Mouse (Mus musculus) limb, embryonic 11.5 days (tissue): ENCODE data around the gene Lss. TPM values are rescaled to one million over a fixed set of nuclear protein-coding genes. Genes with fewer than 3 reads are reported as not detected.

ENCODE experiments used
- ATAC-seq: fragments of 200-750 bp; cut with Nextera tagmentation; 2 replicates; pipeline ENCODE4 v1.8.0; 2017; ENCODE audit warnings: low read depth; ENCODE audit not compliant: insufficient number of reproducible peaks, low FRiP score, low TSS enrichment
- DNase-seq: peaks from one replicate; pipeline ENCODE4 v3.0.0-alpha.2; 2015; ENCODE audit warnings: low spot score
- H3K27ac ChIP-seq: fragments of 300-500 bp; sonication (generic); replicated peaks from 2 replicates; pipeline ENCODE4 v1.5.1; 2014; ENCODE audit warnings: low read depth, mild to moderate bottlenecking, low read length
- H3K27me3 ChIP-seq: fragments of 300-500 bp; sonication (generic); 2 replicates; pipeline ENCODE4 v1.6.1; 2014; ENCODE audit warnings: mild to moderate bottlenecking, low read length, mixed read lengths; ENCODE audit not compliant: control insufficient read depth, insufficient read depth
- H3K36me3 ChIP-seq: fragments of 300-500 bp; sonication (generic); 2 replicates; pipeline ENCODE4 v1.6.1; 2014; ENCODE audit warnings: mild to moderate bottlenecking, low read length, moderate library complexity, mixed read lengths; ENCODE audit not compliant: control insufficient read depth, insufficient read depth
- H3K4me1 ChIP-seq: fragments of 300-500 bp; sonication (generic); 2 replicates; pipeline ENCODE4 v1.6.1; 2014; ENCODE audit warnings: low read length, mixed read lengths; ENCODE audit not compliant: control insufficient read depth, insufficient read depth
- H3K4me2 ChIP-seq: fragments of 300-500 bp; sonication (generic); 2 replicates; pipeline ENCODE4 v1.6.1; 2014; ENCODE audit warnings: low read depth, mild to moderate bottlenecking, moderate library complexity; ENCODE audit not compliant: severe bottlenecking
- H3K4me3 ChIP-seq: fragments of 300-500 bp; sonication (generic); 2 replicates; pipeline ENCODE4 v1.5.1; 2014; ENCODE audit warnings: low read depth, low read length
- H3K9ac ChIP-seq: fragments of 300-500 bp; sonication (generic); 2 replicates; pipeline ENCODE4 v1.6.1; 2014; ENCODE audit warnings: mild to moderate bottlenecking, low read length
- H3K9me3 ChIP-seq: fragments of 300-500 bp; sonication (generic); 2 replicates; pipeline ENCODE4 v1.6.1; 2016; ENCODE audit warnings: low read length; ENCODE audit not compliant: control insufficient read depth
- WGBS: fragments of 180-500 bp; shearing (Covaris S2); extraction: QIAGEN DNeasy Blood & Tissue Kit; methylation state at CpG from one replicate; pipeline ENCODE4 v1.1.7; 2014; 5-methylcytosine and 5-hydroxymethylcytosine counted together
- polyA plus RNA-seq: library from polyadenylated mRNA; unstranded; fragments of >200 nt; fragmentation: Nextera tagmentation; extraction: Ambion mirVana; gene quantifications from 2 replicates; pipeline ENCODE4 v1.2.1, GENCODE M21; 2014

Lss gene
- polyA plus RNA-seq, result 32.8 and 38.4 TPM in 2 replicates

GRCm38 (mm10) chr10:76531375-76531774, at the start of gene Lss:
TSS of gene Lss (plus strand) at chr10:76531588.
- Histone ChIP-seq H3K4me3 (peak within 1 kb of the TSS; percentile 72), H3K4me2 (peak within 1 kb of the TSS; percentile 89), H3K9me3 (no peaks in the 10 kb centered on the region), H3K4me1 (0 out of 2 replicates have a peak, but pooled peaks cover 3% of the 10 kb centered on the region), H3K9ac (peak within 1 kb of the TSS; percentile 66), H3K27me3 (no peaks in the 10 kb centered on the region), H3K36me3 (peaks cover 4% of the 10 kb centered on the region), H3K27ac (peak within 1 kb of the TSS; percentile 30; the same call in 1 of the 2 replicates)
- ATAC-seq (peak; percentile 99), DNase-seq (peak; percentile 98)
- WGBS, result under 1% methylated on average over 35 of the region's 37 CpGs

- Histone ChIP-seq H3K9me3 (no peaks in the 10 kb centered on the region), H3K9ac (no peak overlapping the region), H3K4me1 (no peaks in the 10 kb centered on the region), H3K36me3 (peaks cover 36% of the 10 kb centered on the region), H3K27ac (no peak overlapping the region), H3K4me2 (no peak overlapping the region), H3K4me3 (no peak overlapping the region), H3K27me3 (no peaks in the 10 kb centered on the region)
- 94% methylated on average over 2 of the region's 2 CpGs for WGBS
- DNase-seq (no peak), ATAC-seq (no peak)
Measured at GRCm38 (mm10) chr10:76486302-76486701, 45.1 kb upstream of the Lss start.

GRCm38 (mm10) chr10:76488265-76488664, 43.1 kb upstream of the Lss start:
- H3K4me3 ChIP-seq, result no peak overlapping the region
- H3K9ac ChIP-seq, result no peak overlapping the region
- no peaks in the 10 kb centered on the region for H3K4me1 ChIP-seq
- no peak for ATAC-seq
- H3K9me3 ChIP-seq, result no peaks in the 10 kb centered on the region
- 88% methylated on average over 8 of the region's 8 CpGs for WGBS
- H3K36me3 ChIP-seq, result peaks cover 32% of the 10 kb centered on the region
- no peak for DNase-seq
- no peaks in the 10 kb centered on the region for H3K27me3 ChIP-seq
- no peak overlapping the region for H3K27ac ChIP-seq
- H3K4me2 ChIP-seq, result no peak overlapping the region

DNA sequence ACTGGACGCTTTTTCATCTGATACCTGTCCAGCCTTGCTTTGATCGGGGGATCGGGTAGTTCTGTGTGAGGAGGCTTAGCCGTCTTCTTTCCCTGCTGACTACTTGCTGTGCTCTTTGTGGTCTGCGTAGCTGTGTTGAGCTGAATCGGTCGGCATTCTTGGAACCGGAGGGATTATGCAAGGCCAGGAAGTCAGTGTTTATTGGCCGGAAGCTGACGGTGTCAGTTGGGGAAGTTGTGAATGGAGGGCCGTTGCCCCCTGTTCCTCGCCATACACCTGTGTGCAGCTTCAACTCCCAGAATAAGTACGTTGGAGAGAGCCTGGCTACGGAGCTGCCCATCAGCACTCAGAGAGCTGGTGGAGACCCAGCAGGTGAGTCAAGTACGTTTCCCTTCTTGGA, 42.2 kb upstream of the Lss start:
- WGBS, result 93% methylated on average over 15 of the region's 15 CpGs
- H3K36me3 ChIP-seq, result peaks cover 30% of the 10 kb centered on the region
- no peak overlapping the region for H3K4me2 ChIP-seq
- H3K4me1 ChIP-seq, result no peaks in the 10 kb centered on the region
- H3K9me3 ChIP-seq, result no peaks in the 10 kb centered on the region
- H3K4me3 ChIP-seq, result no peak overlapping the region
- H3K27me3 ChIP-seq, result no peaks in the 10 kb centered on the region
- no peak overlapping the region for H3K27ac ChIP-seq
- no peak for ATAC-seq
- DNase-seq, result no peak
- H3K9ac ChIP-seq, result no peak overlapping the region

- 86% methylated on average over 1 of the region's 1 CpGs for WGBS
- ATAC-seq, result no peak
Measured at GRCm38 (mm10) chr10:76493527-76493926, 37.9 kb upstream of the Lss start.

DNA sequence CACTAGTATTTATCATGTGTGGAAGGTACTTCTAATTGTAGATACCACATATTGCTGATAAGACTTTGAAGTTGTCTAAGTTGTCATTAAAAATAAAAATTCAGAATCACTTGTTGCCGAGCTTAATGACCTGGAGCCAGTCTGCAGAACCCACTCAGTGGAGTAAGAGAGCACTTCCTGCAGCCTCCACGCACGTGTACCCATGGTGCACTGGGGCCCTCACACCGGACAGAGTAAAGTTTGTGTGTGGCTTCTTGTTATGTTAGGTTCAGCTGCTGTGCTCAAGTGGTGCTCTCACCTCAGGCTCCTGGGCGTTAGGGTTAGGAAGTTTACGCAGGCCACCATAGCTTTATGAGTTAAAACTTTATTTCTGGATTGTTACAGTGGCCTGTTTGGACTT, 35.9 kb upstream of the Lss start:
- ATAC-seq (no peak), DNase-seq (no peak)
- no peaks in the 10 kb centered on the region for H3K9me3 ChIP-seq
- no peak overlapping the region for H3K9ac ChIP-seq
- H3K4me2 ChIP-seq, result no peak overlapping the region
- H3K36me3 ChIP-seq, result peaks cover 29% of the 10 kb centered on the region
- H3K4me1 ChIP-seq, result no peaks in the 10 kb centered on the region
- no peaks in the 10 kb centered on the region for H3K27me3 ChIP-seq
- no peak overlapping the region for H3K4me3 ChIP-seq
- H3K27ac ChIP-seq, result no peak overlapping the region
- 90% methylated on average over 6 of the region's 6 CpGs for WGBS

More at GRCm38 (mm10) chr10:76493527-76493926, 37.9 kb upstream of the Lss start:
- no peak for DNase-seq
- Histone ChIP-seq H3K4me2 (no peak overlapping the region), H3K36me3 (peaks cover 24% of the 10 kb centered on the region), H3K9ac (no peak overlapping the region), H3K4me1 (no peaks in the 10 kb centered on the region), H3K27ac (no peak overlapping the region), H3K4me3 (no peak overlapping the region), H3K9me3 (no peaks in the 10 kb centered on the region), H3K27me3 (no peaks in the 10 kb centered on the region)

- no peak for DNase-seq
- H3K4me3 ChIP-seq, result no peak overlapping the region
- H3K9me3 ChIP-seq, result no peaks in the 10 kb centered on the region
- no peak for ATAC-seq
- no peak overlapping the region for H3K27ac ChIP-seq
- H3K9ac ChIP-seq, result no peak overlapping the region
- 90% methylated on average over 7 of the region's 7 CpGs for WGBS
- H3K4me2 ChIP-seq, result no peak overlapping the region
- H3K27me3 ChIP-seq, result no peaks in the 10 kb centered on the region
- peaks cover 25% of the 10 kb centered on the region for H3K36me3 ChIP-seq
- no peaks in the 10 kb centered on the region for H3K4me1 ChIP-seq
Measured at GRCm38 (mm10) chr10:76496366-76496765, 35.0 kb upstream of the Lss start.

DNA sequence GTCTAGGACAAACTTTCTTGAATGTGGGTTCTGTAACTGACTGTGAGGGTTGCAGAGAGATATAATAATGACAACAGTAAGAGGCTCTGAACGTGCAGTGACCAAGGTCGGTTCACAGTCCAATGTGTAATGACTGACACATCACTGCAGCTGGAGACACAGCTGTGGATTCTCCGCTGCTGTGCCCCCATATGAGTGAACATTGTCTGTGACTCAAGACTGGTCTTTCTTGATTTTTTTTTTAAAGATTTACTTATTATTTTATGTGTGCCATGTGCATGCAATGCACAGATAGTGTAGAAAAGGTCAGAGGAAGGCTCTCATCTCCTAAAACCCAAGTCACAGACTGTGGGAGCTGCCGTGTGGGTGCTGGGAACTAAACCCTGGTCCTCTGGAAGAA, 33.9 kb upstream of the Lss start:
- no peak overlapping the region for H3K9ac ChIP-seq
- no peaks in the 10 kb centered on the region for H3K9me3 ChIP-seq
- no peaks in the 10 kb centered on the region for H3K4me1 ChIP-seq
- peaks cover 34% of the 10 kb centered on the region for H3K36me3 ChIP-seq
- DNase-seq (no peak), ATAC-seq (no peak)
- no peak overlapping the region for H3K4me2 ChIP-seq
- H3K27ac ChIP-seq, result no peak overlapping the region
- no peak overlapping the region for H3K4me3 ChIP-seq
- 92% methylated on average over 4 of the region's 4 CpGs for WGBS
- H3K27me3 ChIP-seq, result no peaks in the 10 kb centered on the region

DNA sequence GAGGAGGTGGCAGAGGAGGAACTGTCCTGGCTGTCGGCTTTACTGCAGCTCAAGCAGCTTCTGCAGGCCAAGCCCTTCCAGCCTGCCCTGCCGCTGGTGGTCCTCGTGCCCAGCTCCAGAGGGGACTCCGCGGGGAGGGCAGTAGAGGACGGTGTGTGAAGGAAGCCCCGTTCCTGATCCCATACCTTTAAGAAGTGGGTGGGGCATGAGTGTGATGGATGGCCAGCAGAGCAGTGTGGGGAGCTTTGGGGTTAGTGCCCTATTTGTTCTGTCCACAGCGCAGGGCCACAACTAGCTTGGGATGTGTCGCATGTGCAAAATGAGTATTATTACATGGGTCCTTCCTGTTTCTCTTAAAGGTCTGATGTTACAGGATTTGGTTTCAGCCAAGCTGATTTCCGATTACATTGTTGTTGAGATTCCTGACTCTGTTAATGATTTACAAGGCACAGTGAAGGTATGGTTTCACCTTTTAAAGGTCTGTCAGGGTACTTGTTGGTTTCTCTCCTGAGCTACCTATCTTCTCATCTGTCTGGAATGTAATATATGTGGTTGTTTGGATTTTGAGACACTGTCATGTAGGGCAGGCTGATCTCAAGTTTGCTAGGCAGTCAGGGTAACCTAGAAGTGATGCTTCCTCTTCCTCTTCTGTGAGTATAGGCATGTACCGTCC, 27.0 kb upstream of the Lss start:
- Histone ChIP-seq H3K36me3 (peaks cover 50% of the 10 kb centered on the region), H3K27ac (no peak overlapping the region)
- 95% methylated on average over 11 of the region's 11 CpGs for WGBS

More for the DNA sequence above, 27.0 kb upstream of the Lss start:
- Histone ChIP-seq H3K27me3 (no peaks in the 10 kb centered on the region), H3K9me3 (no peaks in the 10 kb centered on the region), H3K4me2 (no peak overlapping the region), H3K4me3 (no peak overlapping the region), H3K4me1 (no peaks in the 10 kb centered on the region), H3K9ac (no peak overlapping the region)
- DNase-seq, result no peak
- ATAC-seq, result no peak
